ENCODE assay signal across 13 mouse cellular contexts in genomic region chr4:140532270-140532669, GRCm38 (mm10).
DNase-seq lines count a peak whose midpoint lies in the region; ATAC-seq and TF ChIP-seq lines count a peak whose summit lies in the region.
"Had no signal": no experiment of that assay in that cellular context is flagged by ENCODE, and none has a peak within 500 bp of the region (broad histone marks: within the 10 kb centered on the region; RNA-seq: fewer than 3 reads in every experiment).

No protein-coding gene starts in this region.

- WGBS in forebrain, embryonic 12.5 days, result 43% methylated on average over 15 of the region's 15 CpGs
- 29% methylated on average over 15 of the region's 15 CpGs for WGBS in forebrain, postnatal 0 days
- 27% methylated on average over 15 of the region's 15 CpGs for WGBS in hindbrain, embryonic 16.5 days
- WGBS in midbrain, embryonic 12.5 days, result 14% methylated on average over 15 of the region's 15 CpGs
- 89% methylated on average over 15 of the region's 15 CpGs for WGBS in thymus, adult 2 months
- 32% methylated on average over 15 of the region's 15 CpGs for WGBS in heart, embryonic 12.5 days

- H3K9me3 ChIP-seq in forebrain, embryonic 12.5 days, result no peaks in the 10 kb centered on the region
- no peaks in the 10 kb centered on the region for H3K9me3 ChIP-seq in forebrain, postnatal 0 days (ENCODE audit: low read length)
- H3K9me3 ChIP-seq in hindbrain, embryonic 16.5 days (ENCODE audit: control insufficient read depth, low read length), result no peaks in the 10 kb centered on the region
- H3K9me3 ChIP-seq in midbrain, embryonic 12.5 days, result no peaks in the 10 kb centered on the region
- no peaks in the 10 kb centered on the region for H3K9me3 ChIP-seq in heart, embryonic 12.5 days (replicated peaks)
- H3K9me3 ChIP-seq: heart, embryonic 15.5 days had no signal

- H3K4me2 ChIP-seq in forebrain, embryonic 12.5 days, result no peak overlapping the region
- no peak overlapping the region for H3K4me2 ChIP-seq in forebrain, postnatal 0 days (ENCODE audit: low read depth)
- no peak overlapping the region for H3K4me2 ChIP-seq in hindbrain, embryonic 16.5 days (ENCODE audit: low read length)
- no peak overlapping the region for H3K4me2 ChIP-seq in midbrain, embryonic 12.5 days (replicated peaks)
- H3K4me2 ChIP-seq in heart, embryonic 12.5 days, result no peak overlapping the region
- H3K4me2 ChIP-seq: heart, embryonic 15.5 days had no signal

- no peak overlapping the region for H3K9ac ChIP-seq in forebrain, embryonic 12.5 days
- no peak overlapping the region for H3K9ac ChIP-seq in forebrain, postnatal 0 days
- H3K9ac ChIP-seq in hindbrain, embryonic 16.5 days (ENCODE audit: low read depth, low read length), result no peak overlapping the region
- 0 out of 2 replicates have a peak overlapping the region, but pooled peaks have one; percentile 4 for H3K9ac ChIP-seq in midbrain, embryonic 12.5 days (replicated peaks)
- H3K9ac ChIP-seq in heart, embryonic 12.5 days, result no peak overlapping the region
- H3K9ac ChIP-seq: heart, embryonic 15.5 days had no signal

- no peaks in the 10 kb centered on the region for H3K27me3 ChIP-seq in forebrain, embryonic 12.5 days
- H3K27me3 ChIP-seq in forebrain, postnatal 0 days (ENCODE audit: insufficient read depth, low read length), result no peaks in the 10 kb centered on the region
- no peaks in the 10 kb centered on the region for H3K27me3 ChIP-seq in hindbrain, embryonic 16.5 days (replicated peaks; ENCODE audit: control insufficient read depth, insufficient read depth, low read length)
- H3K27me3 ChIP-seq in midbrain, embryonic 12.5 days, result no peaks in the 10 kb centered on the region
- no peaks in the 10 kb centered on the region for H3K27me3 ChIP-seq in thymus, adult 2 months (ENCODE audit: control insufficient read depth, insufficient read depth, low read length)
- H3K27me3 ChIP-seq in heart, embryonic 12.5 days (replicated peaks), result 0 out of 2 replicates have a peak, but pooled peaks cover 3% of the 10 kb centered on the region
- H3K27me3 ChIP-seq: heart, embryonic 15.5 days had no signal

- peaks cover 37% of the 10 kb centered on the region for H3K36me3 ChIP-seq in forebrain, embryonic 12.5 days (replicated peaks)
- peaks cover 31% of the 10 kb centered on the region for H3K36me3 ChIP-seq in forebrain, postnatal 0 days (ENCODE audit: insufficient read depth)
- 0 out of 2 replicates have a peak, but pooled peaks cover 5% of the 10 kb centered on the region for H3K36me3 ChIP-seq in hindbrain, embryonic 16.5 days (ENCODE audit: control insufficient read depth, insufficient read depth, low read length)
- H3K36me3 ChIP-seq in midbrain, embryonic 12.5 days, result peaks cover 48% of the 10 kb centered on the region
- no peaks in the 10 kb centered on the region for H3K36me3 ChIP-seq in thymus, adult 2 months (ENCODE audit: control insufficient read depth, insufficient read depth, low read length)
- peaks cover 52% of the 10 kb centered on the region for H3K36me3 ChIP-seq in heart, embryonic 12.5 days

- DNase-seq in forebrain, postnatal 0 days, result no peak
- peak; percentile 44 for DNase-seq in brain, adult 2 months (ENCODE audit: low read depth, low spot score)
- DNase-seq in thymus, adult 2 months, result no peak
- no peak for DNase-seq in frontal cortex, postnatal 14 days (ENCODE audit: low spot score in 2 of 2)
- DNase-seq: adrenal gland, adult 2 months; cerebellum, adult 2 months; lung, adult 2 months; right cerebral cortex, adult 18-20 months had no signal

- TF ChIP-seq POLR2A in thymus, adult 2 months (IDR thresholded peaks at IDR 0.05; ENCODE audit: control insufficient read depth, extremely low read depth, insufficient read depth, low read length, poor library complexity), result no peak

- peak; percentile 31; the same call in 1 of the 2 replicates for ATAC-seq in forebrain, embryonic 12.5 days (ENCODE audit: low FRiP score)
- no peak for ATAC-seq in forebrain, postnatal 0 days
- ATAC-seq in hindbrain, embryonic 16.5 days, result no peak
- peak; percentile 50 for ATAC-seq in midbrain, embryonic 12.5 days (ENCODE audit: low FRiP score, low read depth)
- ATAC-seq in heart, embryonic 12.5 days (ENCODE audit: insufficient number of reproducible peaks, low FRiP score), result no peak

- H3K27ac ChIP-seq in forebrain, embryonic 12.5 days, result peak overlapping the region; percentile 51; the same call in 1 of the 2 replicates
- no peak overlapping the region for H3K27ac ChIP-seq in forebrain, postnatal 0 days (ENCODE audit: low read depth, low read length)
- 0 out of 2 replicates have a peak overlapping the region, but pooled peaks have one; percentile 29 for H3K27ac ChIP-seq in hindbrain, embryonic 16.5 days (ENCODE audit: low read depth, low read length)
- H3K27ac ChIP-seq in midbrain, embryonic 12.5 days (replicated peaks), result peak overlapping the region; percentile 81
- H3K27ac ChIP-seq in thymus, adult 2 months (ENCODE audit: control insufficient read depth, insufficient read depth, low read length), result no peak overlapping the region
- H3K27ac ChIP-seq in heart, embryonic 12.5 days (ENCODE audit: poor library complexity, severe bottlenecking), result no peak overlapping the region
- H3K27ac ChIP-seq: heart, embryonic 15.5 days had no signal

- no peak for TF ChIP-seq CTCF in forebrain, postnatal 0 days (IDR thresholded peaks at IDR 0.05; ENCODE audit: low read depth)
- TF ChIP-seq CTCF in thymus, adult 2 months (IDR thresholded peaks at IDR 0.05; ENCODE audit: borderline replicate concordance, control insufficient read depth, extremely low read depth, insufficient read depth, low read length, poor library complexity), result no peak

- no peak overlapping the region for H3K4me3 ChIP-seq in forebrain, embryonic 12.5 days (replicated peaks)
- H3K4me3 ChIP-seq in forebrain, postnatal 0 days (ENCODE audit: low read depth, low read length), result no peak overlapping the region
- H3K4me3 ChIP-seq in hindbrain, embryonic 16.5 days (ENCODE audit: low read length), result no peak overlapping the region
- H3K4me3 ChIP-seq in midbrain, embryonic 12.5 days, result no peak overlapping the region
- H3K4me3 ChIP-seq in thymus, adult 2 months (ENCODE audit: control insufficient read depth, insufficient read depth, low read length), result no peak overlapping the region
- no peak overlapping the region for H3K4me3 ChIP-seq in heart, embryonic 12.5 days
- H3K4me3 ChIP-seq: heart, embryonic 15.5 days had no signal

- peaks cover 47% of the 10 kb centered on the region for H3K4me1 ChIP-seq in forebrain, embryonic 12.5 days
- H3K4me1 ChIP-seq in forebrain, postnatal 0 days (ENCODE audit: insufficient read depth), result peaks cover 8% of the 10 kb centered on the region; the same call in 1 of the 2 replicates
- H3K4me1 ChIP-seq in hindbrain, embryonic 16.5 days (ENCODE audit: control insufficient read depth, insufficient read depth, low read depth, low read length), result peaks cover 14% of the 10 kb centered on the region
- peaks cover 35% of the 10 kb centered on the region for H3K4me1 ChIP-seq in midbrain, embryonic 12.5 days
- no peaks in the 10 kb centered on the region for H3K4me1 ChIP-seq in thymus, adult 2 months (replicated peaks; ENCODE audit: control insufficient read depth, insufficient read depth, low read length)
- peaks cover 19% of the 10 kb centered on the region for H3K4me1 ChIP-seq in heart, embryonic 12.5 days (replicated peaks)

Comparison
In these comparisons a context has a peak if more than half of its experiments do, and no peak if none do; other contexts are left out.
1. ATAC-seq: peak in forebrain, embryonic 12.5 days (single experiment) and midbrain, embryonic 12.5 days (single experiment); none in forebrain, postnatal 0 days (single experiment), hindbrain, embryonic 16.5 days (single experiment) and heart, embryonic 12.5 days (single experiment).
2. H3K27ac ChIP-seq: peak in forebrain, embryonic 12.5 days (single experiment), hindbrain, embryonic 16.5 days (single experiment) and midbrain, embryonic 12.5 days (single experiment); none in forebrain, postnatal 0 days (single experiment), thymus, adult 2 months (single experiment) and heart, embryonic 12.5 days (single experiment).